Mouse (Mus musculus) layer of hippocampus, adult 8-10 months (tissue): ENCODE results near the gene Olfml1. TPM values are rescaled to one million over a fixed set of nuclear protein-coding genes. Genes with fewer than 3 reads are reported as not detected.

Experiments used
- total RNA-seq, 4 experiments: library from RNA; stranded (reverse); gene quantifications; 2 replicates each; pipeline ENCODE4 v1.2.4; 2022

The Olfml1 gene
- total RNA-seq, 4 experiments from 2014 or later, result 16.1 to 20.2 (median 17.3) TPM

Other genes with a start within 250 kb of the Olfml1 start
- gene Syt9, start 196.7 kb upstream of the Olfml1 start, total RNA-seq, result 1 to 10 TPM; 4.7 to 6.4 (median 6.0) TPM
- 10 to 100 TPM in 3 of 4 experiments, 1 to 10 TPM in 1; 7.6 to 10.9 (median 10.7) TPM for gene Ppfibp2, start 27.8 kb downstream of the Olfml1 start, total RNA-seq
- not detected for gene 5330417H12Rik, start 57.7 kb downstream of the Olfml1 start, total RNA-seq
- gene Cyb5r2, start 190.6 kb downstream of the Olfml1 start, total RNA-seq, result under 1 TPM in 3 of 4 experiments, not detected in 1; 0.16 to 0.43 (median 0.27) TPM
- gene Ovch2, start 233.8 kb downstream of the Olfml1 start, total RNA-seq, result not detected
- not detected for gene Olfr467, start 244.8 kb downstream of the Olfml1 start, total RNA-seq